Mouse (Mus musculus): Measurements from ENCODE around the gene Tnni3. TPM values are rescaled to one million over a fixed set of nuclear protein-coding genes. Genes with fewer than 3 reads are reported as not detected.
A peak's percentile ranks its signal among the peaks of the same experiment; 100 is the strongest.

The Tnni3 gene
- polyA plus RNA-seq, 1 experiment from 2014 or later, result 1,749 TPM

DNA sequence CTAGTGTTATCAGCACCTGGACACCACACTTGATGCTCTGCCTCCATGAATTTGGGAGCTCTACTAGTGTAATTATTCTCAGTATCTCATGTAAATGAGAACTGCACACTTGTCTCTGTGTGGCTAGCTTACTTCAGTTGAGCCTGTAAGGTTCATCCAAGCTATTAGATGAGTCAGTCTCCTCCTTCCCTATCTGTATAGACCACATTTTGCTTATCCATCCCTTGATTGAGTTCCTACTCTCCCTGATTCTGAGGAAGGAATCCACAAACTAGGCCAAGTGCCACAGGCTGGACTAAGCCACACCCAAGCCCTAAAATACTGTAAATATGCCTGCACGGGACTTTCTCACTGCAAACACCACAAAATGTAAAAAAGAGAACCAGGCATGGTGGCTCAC is 30.0 kb downstream of the Tnni3 start:
- 61% methylated on average over 1 of the region's 1 CpGs for WGBS
- Histone ChIP-seq H3K4me2 (no peak overlapping the region), H3K4me3 (no peak overlapping the region), H3K36me3 (peaks cover 68% of the 10 kb centered on the region), H3K27me3 (replicated peaks) (no peaks in the 10 kb centered on the region), H3K27ac (ENCODE audit: poor library complexity, severe bottlenecking) (no peak overlapping the region), H3K9ac (no peak overlapping the region), H3K9me3 (replicated peaks) (no peaks in the 10 kb centered on the region), H3K4me1 (replicated peaks) (peaks cover 55% of the 10 kb centered on the region)
- no peak for ATAC-seq (ENCODE audit: insufficient number of reproducible peaks, low FRiP score)

DNA sequence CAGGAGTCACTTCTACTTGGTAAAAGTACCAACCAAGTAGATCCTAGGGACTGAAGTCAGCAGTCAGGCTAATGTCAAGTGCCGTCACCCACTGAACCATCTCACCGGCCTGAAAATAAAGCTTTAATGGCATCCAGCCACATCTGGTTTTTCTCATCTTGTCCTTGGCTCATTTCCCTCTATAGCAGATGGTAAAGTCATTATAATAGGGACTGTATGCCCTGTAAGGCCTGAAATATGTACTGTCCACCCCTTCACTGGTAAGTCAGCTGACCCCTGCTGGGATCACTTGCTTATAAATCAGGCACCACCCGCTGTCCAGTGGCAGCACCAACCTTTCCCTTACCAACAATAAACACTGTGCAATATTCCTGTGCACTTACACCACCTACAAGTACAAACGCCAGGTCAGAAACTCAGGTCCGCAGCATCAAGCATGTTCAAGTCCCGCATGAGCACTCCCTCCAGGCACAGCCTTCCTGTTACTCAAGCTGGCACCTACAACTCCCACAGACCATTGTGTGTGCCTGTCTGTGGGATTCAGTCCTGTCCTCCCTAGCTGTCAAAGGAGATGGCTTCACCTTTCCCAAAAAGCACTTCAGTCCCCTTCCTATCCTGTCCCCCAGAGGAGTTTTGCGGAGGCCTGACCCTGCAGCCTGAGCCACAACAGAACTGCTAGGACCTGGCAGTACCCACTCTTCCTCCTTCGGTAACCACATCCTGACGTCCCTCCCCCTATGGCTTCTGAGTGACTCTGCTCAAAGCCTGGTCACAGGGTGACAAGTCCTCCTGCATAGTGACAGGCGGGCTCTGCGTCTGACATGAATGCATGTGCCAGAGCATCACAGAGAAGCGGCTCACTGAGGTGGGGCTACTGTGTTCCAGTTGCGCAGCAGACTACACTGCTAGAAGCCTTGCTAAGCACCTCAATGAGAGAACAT is 31.5 kb downstream of the Tnni3 start:
- WGBS, result 77% methylated on average over 13 of the region's 13 CpGs
- ATAC-seq (ENCODE audit: insufficient number of reproducible peaks, low FRiP score), result no peak
- Histone ChIP-seq H3K27me3 (replicated peaks) (no peaks in the 10 kb centered on the region), H3K9me3 (replicated peaks) (no peaks in the 10 kb centered on the region), H3K27ac (ENCODE audit: poor library complexity, severe bottlenecking) (peak overlapping the region; percentile 45), H3K4me2 (no peak overlapping the region), H3K36me3 (peaks cover 82% of the 10 kb centered on the region), H3K4me3 (no peak overlapping the region), H3K4me1 (replicated peaks) (peaks cover 40% of the 10 kb centered on the region), H3K9ac (peak overlapping the region; percentile 20; the same call in 1 of the 2 replicates)

DNA sequence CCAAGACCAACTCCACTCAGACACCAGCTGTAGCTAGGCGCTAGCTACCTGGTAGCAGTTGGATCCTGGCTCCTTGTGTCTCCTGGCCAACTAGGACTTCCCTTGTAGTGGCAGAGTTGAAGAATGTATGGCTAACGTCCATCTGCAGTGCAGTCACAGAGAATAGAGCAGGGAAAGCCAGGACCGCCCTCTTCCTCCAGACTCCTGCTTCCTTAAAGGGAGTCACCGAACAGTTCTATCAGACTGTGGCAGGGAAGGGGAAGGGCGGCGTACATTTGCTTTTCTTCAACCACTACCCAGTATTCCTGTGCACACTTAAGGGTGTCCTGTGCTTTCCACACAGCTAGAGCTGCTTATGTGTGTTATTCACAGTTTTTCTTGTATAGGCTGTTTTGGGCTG is 32.7 kb downstream of the Tnni3 start:
- Histone ChIP-seq H3K9me3 (replicated peaks) (no peaks in the 10 kb centered on the region), H3K9ac (no peak overlapping the region), H3K27me3 (replicated peaks) (no peaks in the 10 kb centered on the region), H3K36me3 (peaks cover 79% of the 10 kb centered on the region), H3K4me2 (no peak overlapping the region), H3K4me1 (replicated peaks) (peaks cover 32% of the 10 kb centered on the region), H3K27ac (ENCODE audit: poor library complexity, severe bottlenecking) (peak overlapping the region; percentile 83), H3K4me3 (no peak overlapping the region)
- 53% methylated on average over 6 of the region's 6 CpGs for WGBS
- peak; percentile 75; the same call in 1 of the 2 replicates for ATAC-seq (ENCODE audit: insufficient number of reproducible peaks, low FRiP score)

DNA sequence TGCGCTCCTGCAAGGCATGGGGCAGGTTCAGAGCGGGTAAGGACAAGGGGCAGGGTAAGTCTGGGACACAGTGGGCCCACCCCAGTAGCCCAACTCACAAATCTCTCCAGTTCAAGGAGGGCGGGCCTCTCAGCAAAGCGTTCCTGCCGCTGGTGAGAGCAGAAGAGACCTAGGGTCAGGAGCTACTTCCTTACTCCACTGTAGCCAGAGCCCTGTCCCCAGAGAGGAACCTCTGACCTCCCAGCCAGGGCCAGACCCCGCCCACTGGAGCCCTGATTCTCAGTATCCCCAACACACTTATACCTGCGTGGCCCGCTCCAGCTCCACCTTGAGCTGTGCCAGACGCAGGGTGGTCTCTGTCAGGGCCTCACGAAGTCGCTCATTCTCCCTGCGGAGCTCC is 41.7 kb downstream of the Tnni3 start:
- no peaks in the 10 kb centered on the region for H3K9me3 ChIP-seq (replicated peaks)
- H3K4me3 ChIP-seq, result no peak overlapping the region
- H3K9ac ChIP-seq, result no peak overlapping the region
- H3K36me3 ChIP-seq, result peaks cover 68% of the 10 kb centered on the region
- H3K4me1 ChIP-seq (replicated peaks), result peaks cover 20% of the 10 kb centered on the region
- H3K4me2 ChIP-seq, result no peak overlapping the region
- H3K27me3 ChIP-seq (replicated peaks), result no peaks in the 10 kb centered on the region
- ATAC-seq (ENCODE audit: insufficient number of reproducible peaks, low FRiP score), result no peak
- WGBS, result 85% methylated on average over 12 of the region's 12 CpGs
- no peak overlapping the region for H3K27ac ChIP-seq (ENCODE audit: poor library complexity, severe bottlenecking)

DNA sequence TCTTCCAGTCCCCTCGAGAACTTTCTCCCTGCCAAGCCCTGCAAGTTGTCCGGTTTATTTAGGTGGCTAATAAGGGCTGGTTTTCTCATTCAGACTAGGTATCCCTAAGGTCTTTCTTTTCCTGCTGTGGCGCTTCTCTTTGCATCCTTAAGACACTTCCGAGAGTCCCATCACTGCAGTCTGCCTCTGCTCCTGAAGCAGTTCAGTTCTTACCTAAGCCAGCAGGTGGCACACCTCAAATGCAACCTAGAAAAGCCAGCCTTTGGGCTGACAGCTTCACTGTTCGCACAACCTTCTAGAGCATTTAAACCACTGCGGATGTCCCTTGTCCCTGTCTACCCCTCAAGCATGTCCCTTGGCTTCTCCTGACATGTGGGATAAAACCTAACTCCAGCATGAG is 44.4 kb downstream of the Tnni3 start:
- H3K27me3 ChIP-seq (replicated peaks), result peaks cover 7% of the 10 kb centered on the region; the same call in 1 of the 2 replicates
- 26% methylated on average over 6 of the region's 6 CpGs for WGBS
- ATAC-seq (ENCODE audit: insufficient number of reproducible peaks, low FRiP score), result no peak
- no peak overlapping the region for H3K27ac ChIP-seq (ENCODE audit: poor library complexity, severe bottlenecking)
- H3K36me3 ChIP-seq, result peaks cover 45% of the 10 kb centered on the region
- H3K4me3 ChIP-seq, result no peak overlapping the region
- peaks cover 20% of the 10 kb centered on the region for H3K4me1 ChIP-seq (replicated peaks)
- peak overlapping the region; percentile 93; the same call in 1 of the 2 replicates for H3K4me2 ChIP-seq
- 0 out of 2 replicates have a peak overlapping the region, but pooled peaks have one; percentile 65 for H3K9ac ChIP-seq
- H3K9me3 ChIP-seq (replicated peaks), result no peaks in the 10 kb centered on the region; the same call in 1 of the 2 replicates

DNA sequence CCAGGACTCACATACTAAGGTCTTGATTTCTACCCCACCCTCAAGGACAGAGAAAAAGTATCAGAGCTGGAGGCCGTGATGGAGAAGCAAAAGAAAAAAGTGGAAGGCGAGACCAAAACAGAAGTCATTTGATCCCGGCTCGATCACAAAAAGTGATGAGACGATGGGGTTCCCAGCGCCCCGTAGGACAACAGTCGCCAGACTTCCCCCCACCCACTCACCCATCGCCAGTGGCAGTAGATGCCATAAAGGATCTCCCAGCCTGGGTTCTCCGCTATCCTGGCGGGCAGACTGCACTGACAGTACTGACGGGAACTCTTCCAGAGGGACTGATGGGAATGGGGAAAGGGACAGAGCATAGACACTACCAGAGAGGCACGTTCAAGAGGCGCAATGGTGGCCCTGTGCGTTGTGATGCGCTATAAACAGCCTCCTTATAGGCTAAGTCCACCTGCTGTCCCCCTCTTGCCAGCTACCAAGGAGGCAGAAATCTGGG is 45.2 kb downstream of the Tnni3 start:
- Histone ChIP-seq H3K27me3 (replicated peaks) (peaks cover 15% of the 10 kb centered on the region), H3K27ac (ENCODE audit: poor library complexity, severe bottlenecking) (peak overlapping the region; percentile 97), H3K4me1 (replicated peaks) (peaks cover 26% of the 10 kb centered on the region), H3K9me3 (replicated peaks) (no peaks in the 10 kb centered on the region; the same call in 1 of the 2 replicates), H3K4me2 (peak overlapping the region; percentile 93), H3K4me3 (peak overlapping the region; percentile 63), H3K9ac (peak overlapping the region; percentile 65), H3K36me3 (peaks cover 36% of the 10 kb centered on the region)
- 7% methylated on average over 16 of the region's 16 CpGs for WGBS
- no peak for ATAC-seq (ENCODE audit: insufficient number of reproducible peaks, low FRiP score)

DNA sequence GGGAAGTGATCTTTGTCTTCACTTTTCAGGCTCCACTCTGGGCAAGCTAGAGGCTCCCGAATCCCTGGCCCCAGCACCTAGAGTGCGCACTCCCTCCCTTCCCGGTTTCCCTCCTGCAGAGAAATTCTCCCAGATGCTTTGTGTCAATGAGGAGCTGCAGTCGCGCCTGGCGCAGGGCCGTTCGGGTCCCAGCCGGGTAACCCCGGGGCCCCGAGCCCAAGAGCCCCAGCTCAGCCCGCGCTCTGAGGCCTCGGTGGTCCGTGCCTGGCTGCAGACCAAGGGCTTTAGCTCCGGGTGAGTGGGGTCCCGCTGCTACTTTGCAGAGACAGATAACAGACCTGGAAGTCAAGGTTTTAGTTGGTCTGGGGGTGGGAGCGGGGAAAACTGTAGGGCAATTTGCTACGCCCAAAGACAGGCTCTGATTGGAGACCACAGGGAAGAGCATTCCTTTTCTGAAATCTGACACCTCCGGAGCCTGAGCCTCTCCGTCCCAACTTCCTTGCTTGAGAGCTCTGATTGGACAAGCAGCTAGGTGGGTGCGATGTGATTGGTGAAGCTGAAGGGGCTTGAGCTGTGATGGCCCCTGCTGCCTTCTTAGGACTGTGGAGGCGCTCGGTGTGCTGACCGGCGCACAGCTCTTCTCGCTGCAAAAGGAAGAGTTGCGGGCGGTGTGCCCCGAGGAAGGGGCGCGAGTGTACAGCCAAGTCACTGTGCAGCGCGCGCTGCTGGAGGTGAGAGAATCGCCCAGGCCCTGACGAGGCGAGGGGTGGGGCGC is 45.8 kb downstream of the Tnni3 start:
- no peaks in the 10 kb centered on the region; the same call in 1 of the 2 replicates for H3K9me3 ChIP-seq (replicated peaks)
- WGBS, result under 1% methylated on average over 39 of the region's 39 CpGs

DNA sequence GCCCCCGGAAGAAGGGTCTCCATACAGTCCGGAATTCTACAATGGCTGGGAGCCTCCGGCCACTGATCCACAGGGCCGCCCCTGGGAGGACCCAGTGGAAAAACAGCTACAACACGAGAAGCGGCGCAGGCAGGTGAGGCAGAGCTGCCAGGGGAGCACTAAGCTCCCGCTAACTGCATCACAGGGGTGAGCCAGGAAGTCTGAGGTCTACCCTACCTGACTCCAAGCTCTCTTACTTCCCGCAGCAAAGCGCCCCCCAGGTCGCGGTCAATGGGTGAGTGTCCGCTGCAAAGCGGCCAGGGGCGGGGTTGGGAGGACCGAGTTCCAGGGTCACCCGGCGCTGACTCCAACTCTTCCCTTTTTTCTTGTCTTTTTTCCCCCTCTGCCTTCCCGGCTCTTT is 50.1 kb downstream of the Tnni3 start:
- peaks cover 51% of the 10 kb centered on the region for H3K27me3 ChIP-seq (replicated peaks)
- no peak for ATAC-seq (ENCODE audit: insufficient number of reproducible peaks, low FRiP score)
- no peaks in the 10 kb centered on the region; the same call in 1 of the 2 replicates for H3K9me3 ChIP-seq (replicated peaks)
- H3K36me3 ChIP-seq, result no peaks in the 10 kb centered on the region
- H3K9ac ChIP-seq, result peak overlapping the region; percentile 27; the same call in 1 of the 2 replicates
- WGBS, result 7% methylated on average over 19 of the region's 19 CpGs
- H3K4me3 ChIP-seq, result peak overlapping the region; percentile 23
- H3K4me2 ChIP-seq, result peak overlapping the region; percentile 57
- no peak overlapping the region for H3K27ac ChIP-seq (ENCODE audit: poor library complexity, severe bottlenecking)
- peaks cover 16% of the 10 kb centered on the region for H3K4me1 ChIP-seq (replicated peaks)

More for the DNA sequence above, 45.8 kb downstream of the Tnni3 start:
- peaks cover 21% of the 10 kb centered on the region for H3K27me3 ChIP-seq (replicated peaks)
- H3K4me1 ChIP-seq (replicated peaks), result peaks cover 27% of the 10 kb centered on the region
- ATAC-seq (ENCODE audit: insufficient number of reproducible peaks, low FRiP score), result peak; percentile 91
- peak overlapping the region; percentile 63 for H3K4me3 ChIP-seq
- H3K9ac ChIP-seq, result peak overlapping the region; percentile 71
- peaks cover 30% of the 10 kb centered on the region for H3K36me3 ChIP-seq
- peak overlapping the region; percentile 93 for H3K4me2 ChIP-seq
- peak overlapping the region; percentile 97 for H3K27ac ChIP-seq (ENCODE audit: poor library complexity, severe bottlenecking)

DNA sequence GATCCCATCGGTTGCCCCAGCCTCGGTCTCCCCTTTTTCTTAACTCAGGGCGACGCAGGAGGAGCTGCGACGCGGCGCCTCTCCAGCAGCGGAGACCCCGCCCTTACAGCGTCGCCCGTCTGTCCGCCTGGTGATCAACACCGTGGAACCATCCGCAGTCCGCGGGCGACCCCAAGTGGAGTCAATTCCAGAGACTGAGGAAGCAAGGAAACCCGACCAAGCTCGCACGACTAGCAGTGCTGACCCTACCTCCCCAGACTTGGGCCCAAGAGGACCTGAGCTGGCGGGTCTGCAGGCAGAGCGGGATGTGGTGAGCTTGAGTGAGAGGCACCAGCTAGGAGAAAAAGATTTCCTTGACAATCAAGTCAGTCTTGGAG is 52.9 kb downstream of the Tnni3 start:
- Histone ChIP-seq H3K9me3 (replicated peaks) (no peaks in the 10 kb centered on the region), H3K27me3 (replicated peaks) (peaks cover 56% of the 10 kb centered on the region), H3K27ac (ENCODE audit: poor library complexity, severe bottlenecking) (no peak overlapping the region), H3K4me1 (replicated peaks) (0 out of 2 replicates have a peak, but pooled peaks cover 7% of the 10 kb centered on the region), H3K4me2 (peak overlapping the region; percentile 84), H3K9ac (peak overlapping the region; percentile 38; the same call in 1 of the 2 replicates), H3K36me3 (no peaks in the 10 kb centered on the region), H3K4me3 (peak overlapping the region; percentile 44)
- 1% methylated on average over 24 of the region's 24 CpGs for WGBS
- ATAC-seq (ENCODE audit: insufficient number of reproducible peaks, low FRiP score), result peak; percentile 81

DNA sequence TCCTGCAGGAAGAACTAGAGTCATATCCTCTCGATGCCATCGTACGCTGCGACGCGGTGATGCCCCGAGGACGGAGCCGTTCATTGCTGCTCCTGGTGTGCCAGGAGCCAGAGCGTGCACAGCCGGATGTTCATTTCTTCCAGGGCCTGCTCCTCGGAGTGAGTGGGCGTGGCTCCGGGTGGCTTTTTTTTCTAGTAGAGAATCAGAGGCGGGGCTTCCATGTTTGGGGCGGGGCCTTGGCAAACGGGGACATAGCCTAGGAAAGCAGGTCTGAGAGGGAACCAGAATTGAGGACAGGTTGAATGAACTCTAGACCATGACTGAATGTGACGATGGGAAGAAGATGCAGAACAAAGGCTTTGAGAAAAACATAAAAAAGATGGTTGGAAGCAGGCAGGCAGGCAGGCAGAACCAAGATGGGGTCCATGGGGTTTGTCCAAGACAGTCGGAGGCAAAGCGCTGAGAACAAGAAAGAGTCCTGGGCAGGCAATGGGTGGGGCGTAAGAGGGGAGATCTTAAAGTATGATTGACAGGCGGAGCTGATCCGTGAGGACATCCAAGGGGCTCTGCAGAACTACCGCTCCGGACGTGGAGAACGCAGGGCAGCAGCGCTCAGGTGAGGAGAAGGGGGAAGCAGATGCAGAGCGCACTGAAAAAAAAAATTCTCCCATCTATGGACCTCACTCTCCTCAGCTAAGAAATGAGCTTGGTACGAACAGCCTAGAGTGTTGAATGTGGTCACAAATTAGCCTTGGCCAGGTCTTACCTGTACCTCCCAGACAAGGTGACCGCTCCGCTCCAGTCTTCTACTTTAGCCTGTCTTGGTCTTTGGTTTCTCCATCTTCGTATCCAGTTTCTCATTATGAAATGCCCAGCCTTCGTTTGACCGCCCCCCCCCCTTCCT is 53.5 kb downstream of the Tnni3 start:
- Histone ChIP-seq H3K9ac (peak overlapping the region; percentile 38; the same call in 1 of the 2 replicates), H3K36me3 (no peaks in the 10 kb centered on the region), H3K4me2 (peak overlapping the region; percentile 84), H3K9me3 (replicated peaks) (no peaks in the 10 kb centered on the region), H3K4me1 (replicated peaks) (0 out of 2 replicates have a peak, but pooled peaks cover 7% of the 10 kb centered on the region), H3K27me3 (replicated peaks) (peaks cover 56% of the 10 kb centered on the region), H3K27ac (ENCODE audit: poor library complexity, severe bottlenecking) (no peak overlapping the region), H3K4me3 (peak overlapping the region; percentile 44)
- 2% methylated on average over 35 of the region's 35 CpGs for WGBS
- ATAC-seq (ENCODE audit: insufficient number of reproducible peaks, low FRiP score), result peak; percentile 65

All from heart, embryonic 12.5 days (tissue).